Mouse (Mus musculus) frontal cortex, adult (tissue): ENCODE results near the gene 4933424G06Rik.
"Not testable (repeated sequence)": the region's sequence is repeated elsewhere in the genome, so short reads cannot be mapped to it uniquely, and the experiment has no call there.

Experiments used
- ATAC-seq: cut with Nextera tagmentation; 2 replicates; pipeline ENCODE4 v1.9.2; 2017; ENCODE audit warnings: mild to moderate bottlenecking, moderate library complexity, mixed read lengths; ENCODE audit not compliant: low TSS enrichment

The 4933424G06Rik gene

DNA sequence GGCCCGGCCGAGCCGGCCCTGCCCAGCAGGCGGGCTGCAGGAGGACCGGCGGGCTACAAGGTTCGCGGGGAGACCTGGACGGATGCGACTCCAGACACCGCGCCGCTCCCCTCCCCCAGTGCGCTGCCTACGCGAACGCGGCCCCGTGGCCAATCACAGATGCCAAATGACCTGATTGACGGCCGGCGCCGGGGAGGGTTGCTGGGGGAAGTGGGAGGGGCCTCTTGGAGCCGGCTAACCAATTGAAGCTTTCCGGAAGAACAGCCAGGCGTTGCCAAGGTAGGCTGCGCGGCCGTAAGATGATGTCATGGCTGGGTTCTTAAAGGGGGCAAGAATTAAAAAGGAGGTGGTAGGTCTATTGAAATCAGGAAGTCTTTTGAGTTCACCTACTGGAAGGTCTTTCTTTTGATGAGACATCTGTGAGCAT lies at the start of gene 4933424G06Rik:
TSS of gene 4933424G06Rik (plus strand) at position 296 of the 427 bp plus-strand sequence.
- peak; percentile 86 for ATAC-seq

DNA sequence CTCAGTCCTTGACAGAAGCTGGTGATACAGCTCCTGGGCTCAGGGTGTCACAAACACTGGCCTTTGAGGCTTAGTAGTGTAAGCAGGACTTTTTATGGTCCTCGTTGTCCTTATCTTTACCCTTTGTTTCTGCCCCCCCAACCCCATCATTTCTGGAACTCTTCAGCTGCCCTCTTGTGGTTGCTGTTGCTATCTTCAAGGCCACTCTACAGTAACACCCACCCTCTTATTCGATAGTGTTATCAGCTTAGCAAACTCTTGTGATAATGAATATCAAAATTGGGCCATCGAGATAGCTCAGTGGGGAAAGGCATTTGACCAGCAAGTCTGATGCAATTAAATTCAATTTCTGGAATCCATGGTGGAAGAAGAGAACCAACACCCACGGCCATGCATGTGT lies 45.5 kb upstream of the 4933424G06Rik start:
- ATAC-seq: no peak

DNA sequence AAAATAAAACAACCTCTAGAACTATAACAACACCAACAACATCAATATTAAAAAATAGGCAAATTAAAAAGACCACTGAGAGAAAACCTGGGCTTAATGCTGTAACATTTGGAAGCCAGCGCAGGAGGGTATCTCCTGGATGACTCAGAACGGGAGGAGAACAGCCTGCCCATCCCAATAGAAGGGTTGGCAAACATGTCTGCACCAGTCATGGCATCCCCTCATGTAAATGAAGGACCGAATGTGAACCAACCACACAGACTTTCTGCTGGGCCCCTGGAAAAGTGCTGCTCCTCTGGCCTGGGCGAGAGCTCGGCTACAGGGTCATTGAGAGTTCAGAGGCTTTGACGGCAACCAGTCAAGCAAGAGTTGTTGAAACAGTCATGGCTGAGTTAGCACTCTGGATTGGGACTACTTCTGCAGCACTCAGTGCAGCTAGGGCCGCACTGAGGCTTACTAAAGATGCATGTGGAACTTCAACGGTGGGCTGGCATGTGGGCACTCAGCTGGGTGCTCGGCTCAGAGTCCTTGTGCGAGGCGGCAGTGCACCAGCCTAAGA lies 44.7 kb upstream of the 4933424G06Rik start:
- ATAC-seq: no peak

DNA sequence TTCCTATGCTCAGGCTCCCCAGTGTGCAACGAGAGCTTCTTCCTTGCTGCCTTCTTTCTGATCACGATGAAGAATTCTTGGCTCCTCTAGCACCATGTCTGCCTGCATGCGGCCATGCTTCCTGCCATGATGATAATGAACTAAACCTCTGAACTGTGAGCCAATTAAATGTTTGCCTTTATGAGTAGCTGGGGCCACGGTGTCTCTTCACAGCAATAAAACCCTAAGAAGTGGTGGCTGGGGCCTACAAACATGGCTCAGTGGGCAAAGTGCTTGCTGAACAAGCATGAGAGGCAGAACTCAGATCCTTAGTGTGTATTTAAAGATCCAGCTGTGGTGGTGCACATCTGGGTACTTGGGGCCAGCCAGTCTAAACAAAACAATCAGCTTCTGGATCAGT lies 44.0 kb upstream of the 4933424G06Rik start:
- no peak for ATAC-seq

DNA sequence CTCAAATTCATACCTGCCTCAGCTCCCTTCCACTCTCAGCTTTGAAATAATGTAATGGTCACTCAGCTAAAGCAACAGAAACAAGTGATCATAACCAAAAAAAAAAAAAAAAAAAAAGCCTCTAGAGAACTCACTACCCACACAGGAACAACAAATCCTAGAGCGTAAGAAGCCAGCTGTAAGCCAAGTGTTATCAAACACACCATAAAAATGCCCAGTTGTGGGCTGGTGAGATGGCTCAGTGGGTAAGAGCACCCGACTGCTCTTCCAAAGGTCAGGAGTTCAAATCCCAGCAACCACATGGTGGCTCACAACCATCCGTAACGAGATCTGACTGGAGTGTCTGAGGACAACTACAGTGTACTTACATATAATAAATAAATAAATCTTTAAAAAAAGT lies 41.9 kb upstream of the 4933424G06Rik start:
- not testable (repeated sequence) for ATAC-seq

DNA sequence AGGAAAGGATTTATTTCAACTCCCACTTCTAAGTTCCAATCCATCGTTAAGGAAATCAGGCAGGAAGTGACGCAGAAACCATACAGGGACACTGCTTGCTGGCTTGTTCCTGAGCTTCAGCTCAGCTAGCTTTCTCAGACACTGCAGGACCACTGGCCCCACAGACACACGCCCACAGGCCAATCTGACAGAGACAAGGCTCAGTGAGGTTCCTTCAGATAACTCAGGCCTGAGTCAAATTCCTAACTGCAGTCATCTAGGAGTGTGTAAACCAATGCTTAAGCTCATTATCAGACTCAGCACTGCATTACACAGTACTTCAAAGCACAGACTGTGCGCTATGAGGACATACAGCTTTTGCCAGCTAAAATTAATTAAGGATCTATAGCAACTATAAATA lies 39.7 kb upstream of the 4933424G06Rik start:
- ATAC-seq: no peak

DNA sequence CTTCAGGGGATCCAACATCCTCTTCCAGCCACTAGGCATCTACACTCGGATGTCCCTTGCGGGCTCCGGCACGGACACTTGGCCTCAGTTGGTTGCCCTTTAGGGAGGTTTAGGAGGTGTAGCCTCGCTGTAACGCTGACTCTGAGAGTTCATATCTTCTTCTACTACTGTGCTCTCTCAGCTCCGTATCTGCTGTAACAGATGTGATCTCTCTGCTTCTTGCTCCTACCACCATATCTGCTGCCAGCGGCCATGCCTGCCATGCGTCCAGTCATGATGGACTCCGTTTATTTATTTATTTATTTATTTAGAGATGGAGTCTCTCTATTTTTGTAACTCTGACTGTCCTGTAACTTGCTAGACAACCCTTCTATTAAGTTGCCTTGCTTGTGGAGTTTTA lies 38.7 kb upstream of the 4933424G06Rik start:
- ATAC-seq: no peak

DNA sequence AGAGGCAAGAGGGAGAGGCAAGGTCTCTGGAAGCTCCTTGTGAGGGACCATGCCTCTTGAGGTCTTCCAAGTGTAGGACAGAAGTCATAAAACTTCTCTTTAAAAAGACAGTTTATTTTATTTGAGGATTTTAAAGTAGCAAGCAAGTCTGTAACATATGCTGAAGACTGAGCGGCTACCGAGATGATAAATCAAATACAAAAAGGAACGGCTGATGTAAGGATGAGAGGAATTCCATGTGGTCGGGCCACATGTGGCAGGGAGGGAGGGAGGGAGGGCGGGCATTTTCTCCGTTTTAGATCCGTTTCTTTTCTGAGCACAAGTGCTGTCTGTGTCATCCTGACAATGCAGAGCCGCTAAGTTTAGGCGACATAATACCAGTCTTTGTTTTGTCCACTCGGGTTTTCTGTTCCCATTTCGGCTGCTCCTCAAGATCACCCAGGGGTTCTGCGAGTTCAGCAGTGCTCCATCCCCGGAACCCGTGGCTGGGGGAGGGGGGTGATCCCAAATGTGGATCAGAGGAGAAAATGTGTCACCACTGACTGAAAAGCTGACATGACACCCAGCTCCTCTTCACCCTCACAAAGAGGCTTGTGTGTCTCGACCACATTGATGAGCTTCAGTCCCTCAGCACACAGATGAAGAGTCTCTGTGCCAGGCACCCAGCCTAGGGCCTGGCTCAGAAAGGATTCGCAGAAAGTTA lies 37.1 kb upstream of the 4933424G06Rik start:
- ATAC-seq: 0 out of 2 replicates have a peak, but pooled peaks have one; percentile 31

DNA sequence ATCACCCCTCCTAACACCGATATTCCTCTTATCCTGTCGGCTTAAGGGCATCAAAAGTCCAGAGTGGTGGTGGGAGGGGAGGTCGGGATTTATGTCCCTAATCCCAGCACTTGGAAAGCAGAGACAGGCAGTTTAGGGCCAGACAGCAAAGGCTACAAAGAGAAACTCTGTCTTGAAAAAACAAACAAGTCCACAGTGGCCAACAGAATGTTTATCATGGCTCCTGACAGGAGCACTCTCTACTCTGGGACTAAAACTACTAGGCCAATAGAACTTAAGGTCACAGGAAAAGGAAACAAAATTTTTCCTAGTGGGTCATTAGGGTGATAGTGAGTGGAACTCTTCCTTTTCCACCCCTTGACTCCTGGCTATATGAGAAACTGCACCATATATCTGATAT lies 35.0 kb upstream of the 4933424G06Rik start:
- ATAC-seq: no peak

DNA sequence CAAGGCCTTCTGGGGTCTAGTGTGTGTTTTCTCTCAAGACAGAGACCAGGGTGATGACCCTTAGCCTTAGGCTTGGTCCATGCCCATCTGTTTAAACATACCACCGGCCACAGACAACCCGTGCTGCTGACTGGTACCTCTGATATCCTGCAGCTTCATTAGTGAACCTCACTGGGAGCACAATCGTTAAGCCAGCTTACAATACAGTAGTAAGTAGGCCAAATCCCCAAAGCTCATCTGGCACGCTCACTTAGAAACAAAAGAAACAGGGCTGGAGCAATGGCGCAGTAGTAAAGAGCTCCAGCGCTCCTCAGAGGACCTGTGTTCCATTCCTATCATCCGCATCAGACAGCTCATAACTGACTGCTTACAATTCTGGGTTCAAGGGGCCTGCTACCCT lies 29.1 kb upstream of the 4933424G06Rik start:
- ATAC-seq: no peak

DNA sequence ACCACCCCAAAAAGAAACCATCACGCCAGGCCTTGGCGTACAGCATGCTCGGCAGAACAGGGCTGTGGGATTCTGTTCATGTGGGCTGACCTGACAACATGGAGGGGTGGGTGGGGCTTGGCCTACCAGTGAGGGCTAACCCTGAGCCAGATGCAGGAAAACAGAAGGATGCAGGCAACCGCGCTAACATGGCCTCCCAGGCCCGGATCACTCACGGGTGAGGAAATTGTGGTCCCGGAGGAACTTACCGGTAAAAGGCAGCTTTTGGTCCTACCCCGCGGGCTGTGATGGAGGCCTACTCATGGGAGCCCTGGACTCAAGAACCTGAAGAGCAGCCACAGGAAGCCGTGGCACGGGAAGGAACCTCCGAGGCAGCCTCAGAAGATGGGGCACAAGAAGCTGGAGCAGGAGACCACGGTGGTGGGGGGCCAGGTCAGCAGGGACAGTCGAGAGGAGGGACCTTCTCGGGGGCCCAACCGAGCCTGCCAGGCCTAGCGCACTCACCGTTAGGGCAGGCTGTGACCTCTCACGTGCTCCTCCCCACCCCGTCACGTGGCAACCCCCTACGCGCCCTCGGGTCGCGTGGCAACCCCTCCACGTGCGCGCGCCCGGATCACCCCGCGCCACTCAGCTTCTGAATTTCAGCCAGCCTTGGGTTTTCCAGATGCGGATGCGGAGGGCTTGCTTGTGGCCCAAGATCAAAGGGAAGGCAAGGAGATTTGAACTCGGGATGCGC lies 27.2 kb upstream of the 4933424G06Rik start, which contains the start of gene Fam178b:
TSS of gene Fam178b (minus strand) at position 564 of the 736 bp plus-strand sequence.
- ATAC-seq: no peak

DNA sequence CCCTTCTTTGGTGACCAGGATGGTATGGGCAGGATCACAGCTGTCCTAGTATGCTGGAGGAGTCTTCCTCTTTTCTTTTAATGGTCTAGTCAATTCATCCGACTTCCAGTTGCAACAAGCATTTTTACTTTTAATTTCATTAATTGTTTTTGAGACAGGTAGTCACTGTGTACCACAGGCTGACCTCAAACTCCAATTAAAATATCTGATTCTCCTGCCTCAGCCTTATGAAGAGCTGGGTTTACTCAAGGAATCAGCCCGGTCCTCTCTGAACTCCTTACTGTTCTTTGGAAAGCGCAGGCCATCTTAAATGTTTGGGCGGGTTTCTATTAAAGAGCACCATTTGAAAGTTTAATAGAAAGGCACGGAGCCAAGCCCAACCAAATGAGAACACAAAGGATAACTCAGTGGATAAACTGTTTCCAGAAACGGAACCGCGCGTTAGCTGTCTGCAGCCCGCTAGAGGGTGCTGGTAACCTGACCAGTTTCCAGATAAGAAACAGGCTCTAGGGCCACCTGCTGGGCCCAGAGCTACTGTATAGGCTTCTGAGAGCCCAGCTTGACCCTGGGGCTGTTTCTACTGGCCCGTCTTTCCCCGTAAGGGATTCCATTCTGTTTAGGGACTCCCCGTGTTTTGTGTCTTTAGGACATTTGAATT lies 26.0 kb upstream of the 4933424G06Rik start:
- peak; percentile 96 for ATAC-seq

DNA sequence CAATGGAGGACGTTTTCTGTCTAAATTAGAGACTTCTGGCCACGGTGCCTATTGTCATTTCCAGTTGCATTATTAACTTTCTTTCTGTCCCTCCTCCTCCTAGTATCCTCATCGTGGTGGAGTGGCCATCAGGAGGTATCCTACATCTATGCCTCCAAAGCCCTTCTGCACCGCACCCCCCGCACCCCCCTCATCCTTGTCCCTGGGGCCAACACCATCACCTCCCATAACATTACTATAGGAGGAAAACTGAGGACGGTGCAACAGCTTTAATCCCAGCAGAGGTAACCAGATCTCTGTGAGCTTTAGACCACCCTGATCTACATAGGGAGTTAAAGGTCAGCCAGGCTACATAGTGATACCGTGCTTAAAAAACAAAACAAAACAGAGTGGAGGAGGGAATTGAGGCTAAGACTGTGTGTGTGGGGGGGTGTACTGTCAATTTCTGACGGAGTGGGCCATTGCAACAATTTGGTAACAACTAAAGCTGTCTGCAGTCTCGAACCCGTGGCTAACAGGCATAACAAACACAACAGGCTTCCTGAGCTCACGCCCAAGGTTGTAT lies 19.2 kb upstream of the 4933424G06Rik start:
- no peak for ATAC-seq

DNA sequence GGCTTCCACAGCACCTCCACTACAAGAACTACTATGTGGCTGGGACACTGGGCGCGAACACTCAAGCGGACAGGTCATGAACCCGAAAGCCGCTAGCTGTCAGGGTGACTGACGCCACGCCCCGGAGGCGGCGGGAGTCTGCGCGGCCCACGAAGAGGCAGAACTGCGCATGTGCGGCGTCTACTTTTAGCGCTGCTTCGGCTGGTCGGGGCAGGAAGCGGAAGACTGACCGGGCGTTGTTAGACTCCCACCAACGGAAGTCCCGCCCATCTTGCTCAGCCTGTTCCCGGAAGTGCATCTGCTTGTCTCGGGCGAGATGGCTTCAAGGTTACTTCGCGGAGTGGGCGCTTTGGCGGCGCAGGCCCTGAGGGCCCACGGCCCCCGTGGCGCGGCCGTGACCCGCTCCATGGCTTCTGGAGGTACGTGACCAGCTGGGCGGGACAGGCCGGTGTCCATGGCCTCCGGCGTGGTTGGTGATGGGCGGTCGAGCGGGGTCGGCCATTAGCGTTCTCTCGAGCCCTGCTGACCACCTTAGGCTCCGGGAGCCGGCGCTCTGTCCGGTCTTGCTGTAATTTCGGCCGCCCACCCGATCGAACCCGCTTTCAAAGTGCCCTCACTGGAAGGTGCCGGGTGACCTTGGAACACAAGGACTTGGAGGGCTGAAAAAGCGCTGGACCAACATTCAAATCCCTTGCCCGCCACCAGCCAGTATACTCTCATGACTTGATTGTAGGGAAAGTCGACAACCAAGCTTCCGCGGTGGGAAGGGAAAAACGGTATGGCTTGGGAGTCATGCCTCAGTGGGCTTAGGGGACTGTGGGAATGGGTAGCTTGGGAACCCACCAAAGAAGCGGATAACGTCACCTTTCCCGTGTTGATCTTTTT lies 18.4 kb upstream of the 4933424G06Rik start, which contains the start of gene Cox5b:
TSS of gene Cox5b (plus strand) at position 179 of the 885 bp plus-strand sequence.
- peak; percentile 94 for ATAC-seq

DNA sequence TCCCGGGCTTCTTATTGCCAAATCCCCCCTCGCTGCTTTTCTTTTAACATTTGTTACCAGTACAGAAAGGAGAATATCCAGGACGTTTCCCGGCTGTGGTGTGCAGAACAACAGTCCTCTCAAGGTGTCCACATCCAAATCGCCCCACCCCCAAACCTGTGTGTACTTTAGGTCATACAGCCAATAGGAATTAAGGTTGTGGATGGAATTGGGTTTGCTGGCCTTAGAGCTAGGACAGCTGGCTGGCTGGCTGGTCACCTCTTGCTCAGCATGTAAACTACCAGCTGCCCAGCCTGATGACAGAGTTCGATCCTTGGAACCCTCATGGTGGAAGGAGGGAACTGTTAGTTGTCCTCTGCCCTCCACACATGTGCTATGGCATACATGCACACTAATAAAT lies 15.1 kb upstream of the 4933424G06Rik start:
- ATAC-seq: no peak

DNA sequence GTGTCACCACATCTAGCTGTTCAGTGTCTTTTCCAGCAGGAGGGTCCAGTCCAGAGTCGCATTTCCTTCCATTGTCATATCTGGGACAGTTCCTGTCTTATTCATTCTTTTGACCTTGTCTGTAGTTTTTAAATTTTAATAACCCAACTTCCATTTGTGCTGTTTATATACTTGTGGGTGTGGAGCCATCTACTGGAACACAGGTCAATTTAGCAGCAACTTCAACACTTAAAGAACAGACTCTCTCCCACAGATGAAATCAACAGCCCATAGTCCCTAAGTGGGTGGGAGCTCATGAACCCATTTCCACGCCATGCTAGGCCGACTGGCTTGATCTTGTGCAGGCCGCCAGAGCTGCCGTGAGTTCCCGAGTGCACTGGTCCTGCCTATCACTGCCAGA lies 13.5 kb upstream of the 4933424G06Rik start:
- ATAC-seq: no peak

DNA sequence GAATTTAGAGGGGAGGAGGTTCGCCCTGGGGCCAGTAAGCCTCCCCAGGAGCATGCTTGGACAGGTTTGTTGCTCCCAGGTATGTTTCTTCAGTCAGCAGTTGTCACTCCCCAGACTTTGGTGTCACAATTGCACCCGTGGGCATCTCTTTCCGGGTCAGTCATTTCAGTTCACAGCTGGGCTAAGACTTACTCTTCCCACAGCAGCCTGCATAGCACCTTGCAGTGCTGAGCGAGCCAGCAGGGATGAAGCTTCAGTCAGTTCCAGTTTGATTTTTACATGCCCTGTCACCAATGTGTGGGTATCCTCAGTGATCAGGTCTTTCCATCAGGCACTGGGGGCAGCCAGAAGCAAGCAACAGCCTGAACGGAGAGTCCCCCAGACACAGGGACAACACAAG lies 12.9 kb upstream of the 4933424G06Rik start:
- ATAC-seq: no peak

DNA sequence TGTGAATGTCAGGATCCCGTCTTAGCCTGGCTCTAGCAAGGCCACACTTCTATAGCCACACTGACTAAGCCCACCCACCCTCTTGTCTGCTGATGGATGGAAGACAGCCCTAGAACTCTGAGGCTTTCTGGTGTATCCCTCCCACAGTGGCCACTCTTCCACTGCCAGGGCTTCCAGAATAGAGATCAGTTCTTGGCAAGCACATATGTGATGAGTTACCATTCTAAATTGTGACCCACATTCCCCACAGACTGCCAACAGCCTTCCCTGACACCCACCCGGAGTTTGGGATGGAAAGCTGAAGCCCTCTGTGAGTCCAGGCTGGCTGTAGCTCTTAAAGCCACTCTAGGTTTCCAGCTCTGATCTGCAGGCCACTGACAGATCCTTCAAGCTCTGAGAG lies 2.8 kb upstream of the 4933424G06Rik start:
- ATAC-seq: peak; percentile 62

DNA sequence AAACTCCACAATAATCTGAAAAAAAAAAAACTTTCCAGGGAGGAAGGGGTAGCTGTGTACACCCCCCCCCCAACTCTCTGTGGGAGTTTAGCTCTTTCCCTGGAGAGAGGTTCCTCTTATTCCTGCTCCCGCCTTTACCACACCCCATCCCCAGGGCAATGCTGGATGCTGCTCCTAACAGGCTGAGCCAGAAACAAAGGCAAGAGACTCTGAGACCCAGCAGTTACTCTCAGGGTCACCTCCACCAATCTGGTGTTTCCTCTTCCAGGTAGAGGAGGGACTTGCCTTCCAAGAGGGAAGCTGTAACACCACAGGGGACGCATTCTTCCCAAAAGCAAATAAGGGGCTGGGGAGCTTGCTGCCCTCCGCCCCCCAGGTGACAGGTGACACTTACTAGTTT lies 2.2 kb upstream of the 4933424G06Rik start:
- no peak for ATAC-seq

DNA sequence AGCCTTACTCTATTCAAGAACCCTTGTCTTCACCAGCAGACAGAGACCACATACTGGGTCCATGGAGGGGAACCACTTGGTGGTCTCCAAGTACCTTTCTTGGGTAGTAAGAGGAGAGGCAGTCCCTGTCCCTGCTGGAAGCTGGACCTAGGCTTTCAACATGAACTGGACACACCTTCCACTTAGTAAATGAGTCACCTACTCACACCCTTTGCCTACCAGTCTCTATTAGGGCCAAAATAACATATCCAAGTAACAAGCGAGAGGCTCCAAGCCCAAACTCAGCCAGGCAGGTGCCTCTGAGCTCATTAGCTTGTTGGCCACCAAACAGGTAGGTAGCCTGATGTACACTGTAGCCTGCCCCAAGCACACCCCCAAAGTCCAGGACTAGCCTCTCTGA lies 1.3 kb upstream of the 4933424G06Rik start:
- ATAC-seq: no peak
